Mouse (Mus musculus) kidney, postnatal 36 days (tissue): ENCODE results near the gene Lrrc55.
"Not testable (repeated sequence)": the region's sequence is repeated elsewhere in the genome, so short reads cannot be mapped to it uniquely, and the experiment has no call there.

Experiments
- DNase-seq, 2 experiments: peaks; one replicate each; pipeline ENCODE4 v3.0.0; 2021 to 2022; ENCODE audit warnings: mixed read lengths in 2 of 2

The Lrrc55 gene

GRCm38 (mm10) chr2:85196901-85197300, at the start of gene Lrrc55:
Lrrc55 (minus strand) TSS chr2:85197197.
- DNase-seq = no peak

GRCm38 (mm10) chr2:85246506-85247082, 49.6 kb upstream of the Lrrc55 start:
- peak; percentile 55 to 85 for DNase-seq

- DNase-seq = no peak
Measured at GRCm38 (mm10) chr2:85245737-85246136, 48.7 kb upstream of the Lrrc55 start.

GRCm38 (mm10) chr2:85238068-85238667, 41.2 kb upstream of the Lrrc55 start:
- peak; percentile 6 to 12 for DNase-seq

GRCm38 (mm10) chr2:85237231-85237630, 40.2 kb upstream of the Lrrc55 start:
- DNase-seq = not testable (repeated sequence)

- no peak for DNase-seq
Measured at GRCm38 (mm10) chr2:85230771-85231511, 33.9 kb upstream of the Lrrc55 start.

GRCm38 (mm10) chr2:85229606-85230005, 32.6 kb upstream of the Lrrc55 start:
- no peak for DNase-seq

- DNase-seq = no peak
Measured at GRCm38 (mm10) chr2:85227816-85228335, 30.9 kb upstream of the Lrrc55 start.

- no peak for DNase-seq
Measured at GRCm38 (mm10) chr2:85224221-85225179, 27.5 kb upstream of the Lrrc55 start.

GRCm38 (mm10) chr2:85216606-85217005, 19.6 kb upstream of the Lrrc55 start:
- no peak for DNase-seq

- DNase-seq = no peak
Measured at GRCm38 (mm10) chr2:85213746-85214145, 16.7 kb upstream of the Lrrc55 start.

- no peak for DNase-seq
Measured at GRCm38 (mm10) chr2:85209301-85209700, 12.3 kb upstream of the Lrrc55 start.

- DNase-seq = no peak
Measured at GRCm38 (mm10) chr2:85205170-85205569, 8.2 kb upstream of the Lrrc55 start.

- DNase-seq = peak in 1 of 2 experiments; percentile 7
Measured at GRCm38 (mm10) chr2:85198011-85198965, 1.3 kb upstream of the Lrrc55 start.

- DNase-seq = no peak
Measured at GRCm38 (mm10) chr2:85194566-85194965, 2.4 kb downstream of the Lrrc55 start.

- no peak for DNase-seq
Measured at GRCm38 (mm10) chr2:85187582-85188151, 9.3 kb downstream of the Lrrc55 start.

GRCm38 (mm10) chr2:85178139-85178800, 18.7 kb downstream of the Lrrc55 start:
- no peak for DNase-seq

GRCm38 (mm10) chr2:85173545-85173944, 23.5 kb downstream of the Lrrc55 start:
- no peak for DNase-seq

- no peak for DNase-seq
Measured at GRCm38 (mm10) chr2:85172763-85173103, 24.3 kb downstream of the Lrrc55 start.

- DNase-seq = no peak
Measured at GRCm38 (mm10) chr2:85172071-85172762, 24.8 kb downstream of the Lrrc55 start.
